Mouse (Mus musculus): ENCODE results near the gene Bcl11a. TPM values are rescaled to one million over a fixed set of nuclear protein-coding genes. Genes with fewer than 3 reads are reported as not detected.

Bcl11a gene
- polyA plus RNA-seq, 1 experiment: 6.5 TPM

GRCm38 (mm10) chr11:24079392-24080391 is 1.8 kb downstream of the Bcl11a start:
- Histone ChIP-seq H3K27me3 (replicated peaks) (peaks cover 10% of the 10 kb centered on the region), H3K4me3 (replicated peaks) (peak overlapping the region; percentile 95), H3K4me1 (peaks cover 75% of the 10 kb centered on the region), H3K9me3 (no peaks in the 10 kb centered on the region), H3K36me3 (replicated peaks; ENCODE audit: low read length) (no peaks in the 10 kb centered on the region)
- TF ChIP-seq FLI1 (IDR thresholded peaks at IDR 0.05; ENCODE audit: low read length) (no peak), GATA1 (IDR thresholded peaks at IDR 0.05; ENCODE audit: borderline replicate concordance, low read length) (no peak)

- Histone ChIP-seq H3K36me3 (replicated peaks; ENCODE audit: low read length) (peaks cover 5% of the 10 kb centered on the region), H3K4me1 (peaks cover 72% of the 10 kb centered on the region), H3K4me3 (replicated peaks) (peak overlapping the region; percentile 95), H3K27me3 (replicated peaks) (peaks cover 10% of the 10 kb centered on the region), H3K9me3 (no peaks in the 10 kb centered on the region)
- no peak for TF ChIP-seq GATA1 (IDR thresholded peaks at IDR 0.05; ENCODE audit: borderline replicate concordance, low read length)
- no peak for TF ChIP-seq FLI1 (IDR thresholded peaks at IDR 0.05; ENCODE audit: low read length)
Measured at GRCm38 (mm10) chr11:24080541-24080940, 2.7 kb downstream of the Bcl11a start.

- TF ChIP-seq GATA1 (IDR thresholded peaks at IDR 0.05; ENCODE audit: borderline replicate concordance, low read length) (no peak), FLI1 (IDR thresholded peaks at IDR 0.05; ENCODE audit: low read length) (no peak)
- Histone ChIP-seq H3K4me3 (replicated peaks) (peak overlapping the region; percentile 95), H3K4me1 (peaks cover 72% of the 10 kb centered on the region), H3K9me3 (no peaks in the 10 kb centered on the region), H3K36me3 (replicated peaks; ENCODE audit: low read length) (peaks cover 11% of the 10 kb centered on the region), H3K27me3 (replicated peaks) (peaks cover 7% of the 10 kb centered on the region)
Measured at GRCm38 (mm10) chr11:24081016-24081686, 3.3 kb downstream of the Bcl11a start.

GRCm38 (mm10) chr11:24081687-24082384 is 4.0 kb downstream of the Bcl11a start:
- Histone ChIP-seq H3K9me3 (no peaks in the 10 kb centered on the region), H3K27me3 (replicated peaks) (peaks cover 7% of the 10 kb centered on the region), H3K36me3 (replicated peaks; ENCODE audit: low read length) (peaks cover 16% of the 10 kb centered on the region), H3K4me1 (peaks cover 74% of the 10 kb centered on the region), H3K4me3 (replicated peaks) (peak overlapping the region; percentile 95)
- no peak for TF ChIP-seq FLI1 (IDR thresholded peaks at IDR 0.05; ENCODE audit: low read length)
- no peak for TF ChIP-seq GATA1 (IDR thresholded peaks at IDR 0.05; ENCODE audit: borderline replicate concordance, low read length)

GRCm38 (mm10) chr11:24082385-24083075 is 4.7 kb downstream of the Bcl11a start:
- H3K4me1 ChIP-seq: peaks cover 68% of the 10 kb centered on the region
- peak overlapping the region; percentile 95 for H3K4me3 ChIP-seq (replicated peaks)
- no peak for TF ChIP-seq FLI1 (IDR thresholded peaks at IDR 0.05; ENCODE audit: low read length)
- TF ChIP-seq GATA1 (IDR thresholded peaks at IDR 0.05; ENCODE audit: borderline replicate concordance, low read length): no peak
- no peaks in the 10 kb centered on the region for H3K9me3 ChIP-seq
- peaks cover 22% of the 10 kb centered on the region for H3K36me3 ChIP-seq (replicated peaks; ENCODE audit: low read length)
- H3K27me3 ChIP-seq (replicated peaks): peaks cover 7% of the 10 kb centered on the region

GRCm38 (mm10) chr11:24083076-24083405 is 5.2 kb downstream of the Bcl11a start:
- H3K36me3 ChIP-seq (replicated peaks; ENCODE audit: low read length): peaks cover 27% of the 10 kb centered on the region
- peaks cover 68% of the 10 kb centered on the region for H3K4me1 ChIP-seq
- TF ChIP-seq FLI1 (IDR thresholded peaks at IDR 0.05; ENCODE audit: low read length) (no peak), GATA1 (IDR thresholded peaks at IDR 0.05; ENCODE audit: borderline replicate concordance, low read length) (no peak)
- H3K4me3 ChIP-seq (replicated peaks): peak overlapping the region; percentile 85
- no peaks in the 10 kb centered on the region for H3K9me3 ChIP-seq
- H3K27me3 ChIP-seq (replicated peaks): peaks cover 7% of the 10 kb centered on the region

- H3K27me3 ChIP-seq (replicated peaks): peaks cover 7% of the 10 kb centered on the region
- TF ChIP-seq GATA1 (IDR thresholded peaks at IDR 0.05; ENCODE audit: borderline replicate concordance, low read length) (no peak), FLI1 (IDR thresholded peaks at IDR 0.05; ENCODE audit: low read length) (no peak)
- H3K4me1 ChIP-seq: peaks cover 68% of the 10 kb centered on the region
- H3K9me3 ChIP-seq: no peaks in the 10 kb centered on the region
- H3K36me3 ChIP-seq (replicated peaks; ENCODE audit: low read length): peaks cover 29% of the 10 kb centered on the region
- peak overlapping the region; percentile 85 for H3K4me3 ChIP-seq (replicated peaks)
Measured at GRCm38 (mm10) chr11:24083423-24083822, 5.6 kb downstream of the Bcl11a start.

GRCm38 (mm10) chr11:24084077-24084476 is 6.2 kb downstream of the Bcl11a start:
- Histone ChIP-seq H3K27me3 (replicated peaks) (peaks cover 3% of the 10 kb centered on the region), H3K36me3 (replicated peaks; ENCODE audit: low read length) (peaks cover 33% of the 10 kb centered on the region), H3K9me3 (no peaks in the 10 kb centered on the region), H3K4me3 (replicated peaks) (no peak overlapping the region), H3K4me1 (peaks cover 62% of the 10 kb centered on the region)
- TF ChIP-seq GATA1 (IDR thresholded peaks at IDR 0.05; ENCODE audit: borderline replicate concordance, low read length): no peak
- no peak for TF ChIP-seq FLI1 (IDR thresholded peaks at IDR 0.05; ENCODE audit: low read length)

- H3K36me3 ChIP-seq (replicated peaks; ENCODE audit: low read length): peaks cover 36% of the 10 kb centered on the region
- H3K27me3 ChIP-seq (replicated peaks): peaks cover 2% of the 10 kb centered on the region
- no peak for TF ChIP-seq GATA1 (IDR thresholded peaks at IDR 0.05; ENCODE audit: borderline replicate concordance, low read length)
- peak overlapping the region; percentile 29 for H3K4me3 ChIP-seq (replicated peaks)
- H3K9me3 ChIP-seq: no peaks in the 10 kb centered on the region
- peaks cover 60% of the 10 kb centered on the region for H3K4me1 ChIP-seq
Measured at GRCm38 (mm10) chr11:24084590-24084989, 6.7 kb downstream of the Bcl11a start.

Data from megakaryocyte, embryonic 14.5 days (primary cell).